Mouse (Mus musculus) forebrain, embryonic 15.5 days (tissue): ENCODE results near the gene Olfr527. TPM values are rescaled to one million over a fixed set of nuclear protein-coding genes. Genes with fewer than 3 reads are reported as not detected.

ENCODE experiments used
- polyA plus RNA-seq: library from polyadenylated mRNA; unstranded; fragments of >200 nt; fragmentation: Nextera tagmentation; extraction: Ambion mirVana; gene quantifications from 2 replicates; pipeline ENCODE4 v1.2.1, GENCODE M21; 2015

Olfr527 gene
- polyA plus RNA-seq, 1 experiment from 2014 or later, result not detected

Other genes with a start within 250 kb of the Olfr527 start
- gene Prap1, start 240.6 kb upstream of the Olfr527 start, polyA plus RNA-seq, result not detected in 2 replicates
- gene Fuom, start 231.6 kb upstream of the Olfr527 start, polyA plus RNA-seq, result 18.5 and 18.9 TPM in 2 replicates
- gene Paox, start 218.2 kb upstream of the Olfr527 start, polyA plus RNA-seq, result 7.5 and 8.6 TPM in 2 replicates
- 112 and 120 TPM in 2 replicates for gene Echs1, start 217.5 kb upstream of the Olfr527 start, polyA plus RNA-seq
- 35.1 and 36.7 TPM in 2 replicates for gene Mtg1, start 196.5 kb upstream of the Olfr527 start, polyA plus RNA-seq
- gene Sprn, start 179.1 kb upstream of the Olfr527 start, polyA plus RNA-seq, result 15.2 and 15.7 TPM in 2 replicates
- not detected in 2 replicates for gene Olfr522, start 169.3 kb upstream of the Olfr527 start, polyA plus RNA-seq
- not detected in 2 replicates for gene Olfr523, start 160.8 kb upstream of the Olfr527 start, polyA plus RNA-seq
- not detected in 2 replicates for gene Olfr524, start 128.1 kb upstream of the Olfr527 start, polyA plus RNA-seq
- gene Cd163l1, start 115.8 kb upstream of the Olfr527 start, polyA plus RNA-seq, result not detected in 2 replicates
- gene 5830411N06Rik, start 86.7 kb upstream of the Olfr527 start, polyA plus RNA-seq, result not detected in 2 replicates
- not detected in 2 replicates for gene Olfr525, start 13.2 kb upstream of the Olfr527 start, polyA plus RNA-seq
- not detected in 2 replicates for gene Olfr60, start 27.7 kb downstream of the Olfr527 start, polyA plus RNA-seq
- gene Olfr530, start 42.3 kb downstream of the Olfr527 start, polyA plus RNA-seq, result not detected in 2 replicates
- gene Olfr531, start 68.9 kb downstream of the Olfr527 start, polyA plus RNA-seq, result not detected in 2 replicates
- not detected in 2 replicates for gene Olfr532, start 87.6 kb downstream of the Olfr527 start, polyA plus RNA-seq
- gene Olfr533, start 129.4 kb downstream of the Olfr527 start, polyA plus RNA-seq, result not detected in 2 replicates
- gene Olfr535, start 150.2 kb downstream of the Olfr527 start, polyA plus RNA-seq, result not detected in 2 replicates
- not detected in 2 replicates for gene Olfr536, start 173.4 kb downstream of the Olfr527 start, polyA plus RNA-seq
- not detected in 2 replicates for gene Olfr538, start 233.9 kb downstream of the Olfr527 start, polyA plus RNA-seq